Mouse (Mus musculus) cortical plate, adult 2 months (tissue): ENCODE data around the gene Agmo. TPM values are rescaled to one million over a fixed set of nuclear protein-coding genes. Genes with fewer than 3 reads are reported as not detected.

ENCODE experiments used
- H3K27ac ChIP-seq: fragments of 200-500 bp; 2 replicates; pipeline ENCODE4 v1.5.1; 2012; ENCODE audit warnings: low read length, control low read depth, inconsistent platforms; ENCODE audit not compliant: insufficient read depth
- H3K4me1 ChIP-seq: fragments of 200-500 bp; 2 replicates; pipeline ENCODE4 v1.6.1; 2011; ENCODE audit warnings: low read length; ENCODE audit not compliant: control insufficient read depth, insufficient read depth
- H3K4me3 ChIP-seq: fragments of 200-500 bp; 2 replicates; pipeline ENCODE4 v1.5.1; 2011; ENCODE audit warnings: mild to moderate bottlenecking, low read length, control low read depth; ENCODE audit not compliant: insufficient read depth
- CTCF ChIP-seq: fragments of 200-500 bp; IDR thresholded peaks from 2 replicates; pipeline ENCODE4 v1.5.1; 2011; ENCODE audit warnings: mild to moderate bottlenecking, control low read depth, low read length; ENCODE audit not compliant: insufficient read depth; ENCODE audit errors: extremely low read depth
- POLR2A ChIP-seq: fragments of 200-500 bp; IDR thresholded peaks from 2 replicates; pipeline ENCODE4 v1.6.1; 2011; ENCODE audit warnings: mild to moderate bottlenecking, low read length, control low read depth; ENCODE audit not compliant: insufficient read depth; ENCODE audit errors: extremely low read depth
- polyA plus RNA-seq: library from polyadenylated mRNA; depleted of rRNA; stranded (reverse); fragments of >200 nt; gene quantifications from 2 replicates; pipeline ENCODE4 v1.2.3, GENCODE M21; 2012

The Agmo gene
- polyA plus RNA-seq, 1 experiment = 5.8 TPM

GRCm38 (mm10) chr12:37392316-37392715, 150.9 kb downstream of the Agmo start:
- TF ChIP-seq POLR2A = no peak
- TF ChIP-seq CTCF = no peak
- Histone ChIP-seq H3K4me1 (no peaks in the 10 kb centered on the region), H3K4me3 (no peak overlapping the region), H3K27ac (no peak overlapping the region)

- Histone ChIP-seq H3K27ac (no peak overlapping the region), H3K4me1 (no peaks in the 10 kb centered on the region), H3K4me3 (no peak overlapping the region)
- no peak for TF ChIP-seq CTCF
- TF ChIP-seq POLR2A = no peak
Observed at GRCm38 (mm10) chr12:37402541-37402940, 161.1 kb downstream of the Agmo start.

- Histone ChIP-seq H3K4me3 (no peak overlapping the region), H3K4me1 (no peaks in the 10 kb centered on the region), H3K27ac (no peak overlapping the region)
- TF ChIP-seq POLR2A (no peak), CTCF (no peak)
Observed at GRCm38 (mm10) chr12:37426350-37426749, 184.9 kb downstream of the Agmo start.

GRCm38 (mm10) chr12:37426750-37427149, 185.3 kb downstream of the Agmo start:
- Histone ChIP-seq H3K4me3 (no peak overlapping the region), H3K4me1 (no peaks in the 10 kb centered on the region), H3K27ac (no peak overlapping the region)
- TF ChIP-seq POLR2A = no peak

GRCm38 (mm10) chr12:37434466-37434865, 193.0 kb downstream of the Agmo start:
- no peak overlapping the region for H3K4me3 ChIP-seq
- H3K27ac ChIP-seq = no peak overlapping the region
- H3K4me1 ChIP-seq = no peaks in the 10 kb centered on the region
- no peak for TF ChIP-seq CTCF
- no peak for TF ChIP-seq POLR2A

- Histone ChIP-seq H3K4me1 (no peaks in the 10 kb centered on the region), H3K27ac (no peak overlapping the region), H3K4me3 (no peak overlapping the region)
- no peak for TF ChIP-seq POLR2A
- no peak for TF ChIP-seq CTCF
Observed at GRCm38 (mm10) chr12:37442486-37443013, 201.1 kb downstream of the Agmo start.

- Histone ChIP-seq H3K4me1 (no peaks in the 10 kb centered on the region), H3K4me3 (no peak overlapping the region), H3K27ac (no peak overlapping the region)
- TF ChIP-seq CTCF (no peak), POLR2A (no peak)
Observed at GRCm38 (mm10) chr12:37445255-37445654, 203.8 kb downstream of the Agmo start.

GRCm38 (mm10) chr12:37449597-37449996, 208.2 kb downstream of the Agmo start:
- H3K27ac ChIP-seq = no peak overlapping the region
- no peak for TF ChIP-seq POLR2A
- TF ChIP-seq CTCF = no peak
- no peak overlapping the region for H3K4me3 ChIP-seq
- H3K4me1 ChIP-seq = no peaks in the 10 kb centered on the region

GRCm38 (mm10) chr12:37450366-37451156, 209.1 kb downstream of the Agmo start:
- no peak overlapping the region for H3K4me3 ChIP-seq
- H3K27ac ChIP-seq = no peak overlapping the region
- H3K4me1 ChIP-seq = no peaks in the 10 kb centered on the region
- TF ChIP-seq POLR2A = no peak
- TF ChIP-seq CTCF = peak; percentile 68

GRCm38 (mm10) chr12:37471631-37472030, 230.2 kb downstream of the Agmo start:
- Histone ChIP-seq H3K27ac (no peak overlapping the region), H3K4me1 (no peaks in the 10 kb centered on the region), H3K4me3 (no peak overlapping the region)
- TF ChIP-seq POLR2A (no peak), CTCF (no peak)

- H3K27ac ChIP-seq = no peak overlapping the region
- H3K4me1 ChIP-seq = no peaks in the 10 kb centered on the region
- TF ChIP-seq POLR2A (no peak), CTCF (no peak)
- no peak overlapping the region for H3K4me3 ChIP-seq
Observed at GRCm38 (mm10) chr12:37476849-37477248, 235.4 kb downstream of the Agmo start.
